Mouse (Mus musculus): ENCODE measurements at regions not wholly inside any gene's neighbourhood (a gene's known extent, or its start where the extent isn't known, plus 50 kb on each side); places are given as distances from the start of the nearest gene placed in this dataset.

DNA sequence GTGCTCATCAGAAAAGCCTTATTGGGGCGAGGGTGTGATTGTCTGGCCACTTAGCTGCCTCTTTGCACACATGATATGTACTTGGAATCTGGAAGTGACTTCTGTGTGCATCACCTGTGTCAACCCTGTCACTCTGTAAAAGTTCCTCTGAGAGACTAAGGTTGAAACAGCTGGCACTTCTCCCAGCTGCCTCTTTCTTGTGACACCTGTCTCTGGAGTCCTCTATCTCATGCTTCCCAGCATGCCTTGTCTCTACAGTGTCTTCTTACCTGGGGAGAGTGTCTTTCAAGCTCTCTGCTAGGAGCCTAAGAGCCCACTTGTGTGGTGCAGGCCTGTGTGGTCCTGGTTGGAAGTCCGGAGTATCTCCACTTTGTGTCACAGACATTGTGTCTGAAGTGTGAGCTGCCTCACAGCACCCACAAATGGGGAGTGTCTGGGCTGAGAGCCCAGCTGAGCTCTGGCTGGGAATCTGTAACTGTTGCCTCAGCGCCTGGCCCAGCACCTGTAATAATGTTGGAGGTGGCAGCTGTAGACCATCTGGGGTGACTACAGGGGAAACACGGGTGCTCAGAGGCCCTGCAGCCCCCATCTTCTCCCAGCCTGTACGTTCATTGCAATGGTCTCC is 81.7 kb upstream of the Id2 start:
- DNase-seq, result no peak

DNA sequence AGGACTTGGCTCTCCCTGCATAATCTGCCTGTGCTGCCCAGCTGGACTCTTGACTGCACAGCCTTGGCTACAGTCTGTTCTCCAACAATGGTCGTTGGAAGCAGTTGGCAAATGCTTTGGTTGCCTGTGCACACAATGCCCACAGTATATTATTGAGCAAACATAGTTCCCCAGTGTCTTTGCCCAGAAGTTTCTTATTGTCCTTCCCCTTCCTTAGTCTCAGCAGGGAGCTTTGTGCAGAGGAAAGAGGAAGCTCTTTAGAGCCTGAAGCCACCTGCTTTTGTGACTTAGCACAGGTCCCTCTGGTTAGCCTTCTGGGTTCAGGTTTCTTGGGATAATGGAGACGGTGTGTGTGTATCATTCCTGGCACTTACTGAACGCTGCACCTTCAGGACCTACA is 80.9 kb upstream of the Id2 start:
- DNase-seq, result no peak

DNA sequence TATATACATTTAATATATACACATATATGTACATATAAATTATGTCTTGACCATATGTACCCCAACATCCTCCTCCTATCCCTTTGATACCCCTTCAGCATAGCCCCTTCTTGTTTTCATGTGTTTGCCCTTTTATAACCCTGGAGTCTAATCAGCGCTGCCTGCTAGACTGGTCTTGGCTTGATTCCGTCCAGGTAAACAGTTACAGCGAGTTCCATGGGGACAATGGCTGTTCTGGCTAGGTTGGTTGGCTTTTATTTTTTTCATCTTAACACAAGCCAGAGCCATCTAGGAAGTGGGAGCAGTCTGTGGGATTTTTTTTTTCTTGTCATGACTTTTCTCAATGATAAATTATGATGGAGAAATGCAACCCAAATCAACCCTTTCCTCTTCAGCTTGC is 79.6 kb upstream of the Id2 start:
- no peak for DNase-seq

- DNase-seq, result no peak
These were observed 76.1 kb upstream of the Id2 start for GRCm38 (mm10) chr12:25173064-25173463.

DNA sequence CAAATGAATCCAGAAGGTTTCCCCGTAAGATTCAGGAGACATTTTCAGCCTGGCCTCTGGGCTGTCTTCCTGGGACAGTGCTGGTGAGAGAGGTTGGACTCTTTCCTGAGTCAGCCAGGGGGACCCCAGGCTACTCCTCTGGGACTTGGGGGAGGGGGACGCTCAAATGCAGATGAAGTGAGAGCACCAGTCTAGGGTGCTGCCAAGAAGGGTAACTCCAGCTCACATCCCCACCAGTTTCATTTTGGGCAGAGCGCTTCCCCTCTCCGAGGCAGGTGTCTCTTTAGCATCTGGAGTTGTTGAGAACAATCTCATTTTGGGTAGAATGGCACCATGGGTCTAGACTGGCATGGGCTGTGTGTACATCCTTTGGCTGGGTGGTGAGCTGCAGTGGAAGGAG is 75.5 kb upstream of the Id2 start:
- DNase-seq, result no peak

DNA sequence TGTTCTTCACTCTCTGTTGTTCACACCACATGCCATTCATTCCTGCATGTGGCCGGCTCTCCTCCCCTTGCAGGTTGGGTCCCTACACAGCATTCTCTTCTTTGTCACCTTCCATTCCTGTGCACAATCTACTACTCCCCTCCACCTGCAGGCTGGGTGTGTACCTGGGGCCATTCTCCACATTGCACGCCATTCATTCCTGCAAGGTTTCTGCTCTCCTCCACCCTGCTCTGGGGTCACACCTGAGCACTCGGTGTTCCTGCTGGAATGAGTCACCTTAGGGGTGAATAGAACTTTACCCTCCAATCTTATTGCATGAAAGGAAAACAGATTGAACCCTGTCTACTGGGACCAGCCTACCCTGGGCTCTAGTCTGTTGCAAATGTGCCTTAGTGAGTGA is 72.7 kb upstream of the Id2 start:
- no peak for DNase-seq

DNA sequence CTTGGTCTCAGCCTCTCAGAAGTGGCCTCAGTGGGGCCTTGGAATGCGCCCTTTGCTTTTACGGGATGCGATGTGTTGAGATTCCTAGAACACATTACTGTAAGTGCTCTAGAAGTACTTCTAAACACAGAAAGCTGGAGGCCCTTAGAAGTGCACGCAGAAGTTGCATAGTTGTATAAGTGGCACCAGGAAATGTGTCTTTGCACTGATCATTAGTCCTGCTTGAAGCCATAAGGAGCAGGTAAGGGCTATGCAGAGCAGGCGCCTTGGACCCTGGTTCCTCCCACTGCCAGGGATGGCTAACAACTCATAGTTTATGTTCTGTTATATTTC is 71.2 kb upstream of the Id2 start:
- no peak for DNase-seq

GRCm38 (mm10) chr12:25167504-25168212 is 70.7 kb upstream of the Id2 start:
- DNase-seq, result no peak

DNA sequence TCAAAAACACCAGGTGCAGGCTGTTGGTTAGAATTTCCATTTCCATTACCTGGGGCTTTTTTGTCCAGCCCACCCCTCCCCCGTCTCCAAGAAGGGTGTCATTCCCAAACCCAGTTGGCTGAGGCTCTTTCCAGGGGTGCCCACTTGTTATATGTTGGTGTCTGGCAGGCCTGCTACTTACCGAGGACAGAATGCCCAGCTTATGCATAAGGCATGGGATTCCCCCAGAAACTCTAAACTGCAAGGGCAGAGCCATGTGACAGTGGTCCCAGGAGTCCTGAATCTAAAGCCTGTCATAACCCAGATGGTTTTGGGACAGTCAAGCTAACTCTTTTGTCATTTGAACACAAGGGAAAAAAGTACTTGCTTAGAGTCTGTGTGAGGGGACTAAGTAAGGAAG is 69.6 kb upstream of the Id2 start:
- no peak for DNase-seq

DNA sequence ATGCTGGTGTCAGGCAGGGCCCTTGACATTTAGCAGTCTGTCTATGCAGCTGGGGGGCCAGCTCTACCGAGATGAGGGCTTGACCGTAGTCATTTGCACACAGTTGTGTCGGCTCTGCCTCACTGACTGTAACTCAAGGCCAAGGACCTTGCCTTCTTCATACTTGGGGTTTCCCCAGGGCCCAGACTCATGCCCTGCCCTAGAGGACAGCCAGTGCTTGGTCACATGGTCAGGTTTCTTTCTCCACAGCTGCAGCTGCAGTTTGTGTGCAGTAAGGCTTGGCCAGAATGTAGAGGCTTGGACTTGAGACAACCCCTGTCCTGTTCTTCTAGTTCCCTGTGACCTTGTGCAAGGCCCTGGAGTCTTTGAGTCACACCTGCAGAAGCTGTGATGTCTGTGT is 68.7 kb upstream of the Id2 start:
- DNase-seq, result peak in 1 of 2 experiments; percentile 47

- no peak for DNase-seq
These were observed 67.8 kb upstream of the Id2 start for GRCm38 (mm10) chr12:25164724-25165123.

DNA sequence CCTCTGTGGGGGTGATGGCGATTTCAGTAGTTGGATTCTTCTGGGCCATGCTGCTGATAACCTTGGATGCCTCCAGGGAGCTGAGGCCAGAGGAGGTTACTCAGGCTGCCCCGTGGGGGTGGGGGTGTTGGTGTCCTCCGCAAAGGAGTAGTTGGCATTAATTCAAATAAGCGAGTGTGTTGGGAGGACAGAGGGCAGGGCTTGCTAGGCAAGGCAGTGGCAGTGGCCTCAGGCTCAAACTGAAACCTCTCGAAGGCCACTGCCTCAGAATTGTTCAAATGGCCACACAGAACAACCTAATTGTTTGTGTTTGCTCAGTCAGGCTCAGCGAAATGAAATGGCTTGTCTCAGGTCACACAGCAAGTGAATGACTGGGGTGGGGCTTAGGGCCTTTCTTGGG is 66.6 kb upstream of the Id2 start:
- peak; percentile 41 to 58 for DNase-seq

- DNase-seq, result no peak
These were observed 65.9 kb upstream of the Id2 start for GRCm38 (mm10) chr12:25162843-25163242.

DNA sequence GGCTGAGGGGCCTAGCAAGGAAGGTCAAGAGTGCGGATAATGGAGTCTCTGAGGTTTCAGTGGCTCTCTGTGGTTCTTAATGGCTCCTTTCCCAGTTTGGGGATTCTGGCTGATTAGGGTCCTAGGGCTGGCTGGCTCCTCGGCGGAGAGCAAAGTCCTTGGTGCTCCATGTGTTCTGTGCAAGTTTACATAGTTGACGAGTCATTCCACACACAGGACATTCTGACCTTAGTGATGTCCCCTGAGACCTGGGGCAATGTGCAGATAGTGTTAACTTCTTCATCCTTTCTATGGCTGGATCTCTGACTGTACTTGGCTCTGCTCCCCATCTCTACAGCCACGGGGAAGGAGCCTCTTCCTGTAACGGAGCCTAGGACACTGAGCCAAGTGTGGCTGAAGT is 65.0 kb upstream of the Id2 start:
- no peak for DNase-seq

- DNase-seq, result peak; percentile 35 to 56
These were observed 64.3 kb upstream of the Id2 start for GRCm38 (mm10) chr12:25160990-25161843.

- DNase-seq, result no peak
These were observed 62.2 kb upstream of the Id2 start for GRCm38 (mm10) chr12:25159091-25159490.

GRCm38 (mm10) chr12:25157238-25157637 is 60.3 kb upstream of the Id2 start:
- DNase-seq, result no peak

DNA sequence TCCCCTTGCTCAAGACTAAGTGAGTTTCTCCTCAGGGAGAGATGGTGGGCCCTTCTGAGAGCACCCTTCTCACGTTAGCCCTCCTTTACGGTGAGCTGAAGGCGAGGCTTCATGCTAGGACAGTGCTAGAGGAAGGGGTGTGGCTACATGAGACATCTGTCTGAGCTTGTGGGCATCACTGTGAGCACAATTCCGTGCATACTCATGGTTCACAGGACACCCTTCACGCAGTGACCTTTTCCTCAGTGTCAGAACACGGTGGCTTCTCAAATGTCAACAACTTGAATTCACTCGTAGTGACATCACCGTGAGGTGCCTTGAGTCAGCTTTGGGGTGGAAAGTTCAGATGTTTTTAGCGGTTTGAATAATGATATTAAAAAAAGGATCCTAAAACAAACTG is 58.5 kb upstream of the Id2 start:
- DNase-seq, result no peak

GRCm38 (mm10) chr12:25148099-25148498 is 51.2 kb upstream of the Id2 start:
- DNase-seq, result no peak
